Comparison of ENCODE assay signal across 20 mouse cellular contexts in the genomic region with DNA sequence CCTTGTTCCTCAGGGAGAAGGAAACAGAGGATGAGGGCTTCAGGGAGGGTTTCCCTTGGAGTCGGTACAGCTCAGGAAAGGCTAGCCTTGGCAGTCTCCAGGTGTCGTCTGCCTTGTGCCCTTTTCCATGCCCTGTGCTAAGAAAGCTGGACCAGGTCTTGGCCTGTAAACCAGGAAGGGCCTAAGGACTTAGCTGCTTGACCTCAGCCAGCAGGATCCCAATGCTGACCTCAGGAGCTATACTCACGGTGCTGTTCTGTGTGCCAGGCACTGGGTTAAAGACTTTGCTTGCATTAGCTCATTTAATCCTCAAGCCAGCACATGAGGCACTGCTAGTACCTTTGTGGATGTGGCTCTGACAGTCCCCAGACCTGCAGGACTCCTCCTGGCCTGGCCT. TPM values are rescaled to one million over a fixed set of nuclear protein-coding genes. Genes with fewer than 3 reads are reported as not detected.
DNase-seq lines count a peak whose midpoint lies in the region; ATAC-seq lines count a peak whose summit lies in the region.
"Had no signal": no experiment of that assay in that cellular context is flagged by ENCODE, and none has a peak within 500 bp of the region (broad histone marks: within the 10 kb centered on the region; RNA-seq: fewer than 3 reads in every experiment).

No protein-coding gene starts in this region.

- H3K4me2 ChIP-seq in heart, embryonic 13.5 days = peak overlapping the region; percentile 50; the same call in 1 of the 2 replicates
- H3K4me2 ChIP-seq in midbrain, embryonic 11.5 days = no peak overlapping the region
- H3K4me2 ChIP-seq in midbrain, embryonic 15.5 days = no peak overlapping the region
- peak overlapping the region; percentile 47 for H3K4me2 ChIP-seq in liver, embryonic 11.5 days
- H3K4me2 ChIP-seq: embryonic facial prominence, embryonic 13.5 days had no signal

- H3K9ac ChIP-seq in heart, embryonic 13.5 days = peak overlapping the region; percentile 56; the same call in 1 of the 2 replicates
- no peak overlapping the region for H3K9ac ChIP-seq in midbrain, embryonic 11.5 days (ENCODE audit: low read length)
- no peak overlapping the region for H3K9ac ChIP-seq in midbrain, embryonic 15.5 days
- H3K9ac ChIP-seq in liver, embryonic 11.5 days (ENCODE audit: low read depth, low read length) = peak overlapping the region; percentile 56; the same call in 1 of the 2 replicates
- H3K9ac ChIP-seq: embryonic facial prominence, embryonic 13.5 days had no signal

- no peak overlapping the region for H3K4me3 ChIP-seq in heart, embryonic 13.5 days
- H3K4me3 ChIP-seq in midbrain, embryonic 11.5 days (ENCODE audit: low read depth, low read length) = no peak overlapping the region
- H3K4me3 ChIP-seq in midbrain, embryonic 15.5 days = no peak overlapping the region
- no peak overlapping the region for H3K4me3 ChIP-seq in liver, embryonic 11.5 days (ENCODE audit: low read depth, low read length)
- H3K4me3 ChIP-seq: embryonic facial prominence, embryonic 13.5 days had no signal

- intact Hi-C loops in heart, postnatal 14 days (cut with DNase I) = no loop called here

- peak overlapping the region; percentile 92; the same call in 1 of the 2 replicates for H3K27ac ChIP-seq in heart, embryonic 13.5 days (replicated peaks)
- no peak overlapping the region for H3K27ac ChIP-seq in midbrain, embryonic 11.5 days (ENCODE audit: low read depth, low read length)
- no peak overlapping the region for H3K27ac ChIP-seq in midbrain, embryonic 15.5 days
- peak overlapping the region; percentile 97 for H3K27ac ChIP-seq in liver, embryonic 11.5 days (ENCODE audit: low read depth, low read length)
- H3K27ac ChIP-seq: embryonic facial prominence, embryonic 13.5 days had no signal

- WGBS in heart, embryonic 13.5 days = 83% methylated on average over 3 of the region's 3 CpGs
- 78% methylated on average over 3 of the region's 3 CpGs for WGBS in midbrain, embryonic 11.5 days
- 72% methylated on average over 3 of the region's 3 CpGs for WGBS in midbrain, embryonic 15.5 days
- WGBS in liver, embryonic 11.5 days = 80% methylated on average over 3 of the region's 3 CpGs

- H3K36me3 ChIP-seq in heart, embryonic 13.5 days = no peaks in the 10 kb centered on the region
- H3K36me3 ChIP-seq in midbrain, embryonic 11.5 days (ENCODE audit: control insufficient read depth, insufficient read depth, low read length) = no peaks in the 10 kb centered on the region
- no peaks in the 10 kb centered on the region for H3K36me3 ChIP-seq in midbrain, embryonic 15.5 days (replicated peaks)
- H3K36me3 ChIP-seq in liver, embryonic 11.5 days (ENCODE audit: control insufficient read depth, insufficient read depth, low read length) = no peaks in the 10 kb centered on the region
- H3K36me3 ChIP-seq: embryonic facial prominence, embryonic 13.5 days had no signal

- peaks cover 4% of the 10 kb centered on the region; the same call in 1 of the 2 replicates for H3K27me3 ChIP-seq in heart, embryonic 13.5 days (replicated peaks)
- no peaks in the 10 kb centered on the region for H3K27me3 ChIP-seq in midbrain, embryonic 11.5 days (ENCODE audit: control insufficient read depth, insufficient read depth, low read length)
- no peaks in the 10 kb centered on the region for H3K27me3 ChIP-seq in midbrain, embryonic 15.5 days (replicated peaks)
- H3K27me3 ChIP-seq in liver, embryonic 11.5 days (replicated peaks; ENCODE audit: control insufficient read depth, insufficient read depth, low read length) = no peaks in the 10 kb centered on the region
- H3K27me3 ChIP-seq: embryonic facial prominence, embryonic 13.5 days had no signal

- H3K4me1 ChIP-seq in heart, embryonic 13.5 days = peaks cover 68% of the 10 kb centered on the region
- H3K4me1 ChIP-seq in midbrain, embryonic 11.5 days (ENCODE audit: control insufficient read depth, insufficient read depth, low read length) = peaks cover 10% of the 10 kb centered on the region
- peaks cover 13% of the 10 kb centered on the region for H3K4me1 ChIP-seq in midbrain, embryonic 15.5 days
- H3K4me1 ChIP-seq in liver, embryonic 11.5 days (replicated peaks; ENCODE audit: control insufficient read depth, insufficient read depth, low read length) = peaks cover 65% of the 10 kb centered on the region

- H3K9me3 ChIP-seq in heart, embryonic 13.5 days = no peaks in the 10 kb centered on the region
- H3K9me3 ChIP-seq in midbrain, embryonic 11.5 days (ENCODE audit: control insufficient read depth, low read length) = no peaks in the 10 kb centered on the region
- no peaks in the 10 kb centered on the region for H3K9me3 ChIP-seq in midbrain, embryonic 15.5 days
- H3K9me3 ChIP-seq in liver, embryonic 11.5 days (ENCODE audit: control insufficient read depth, low read length) = no peaks in the 10 kb centered on the region
- H3K9me3 ChIP-seq: embryonic facial prominence, embryonic 13.5 days had no signal

- ATAC-seq in heart, embryonic 13.5 days (ENCODE audit: extremely low read depth, insufficient number of reproducible peaks, low FRiP score, low TSS enrichment) = no peak
- no peak for ATAC-seq in midbrain, embryonic 11.5 days (ENCODE audit: low FRiP score)
- ATAC-seq in midbrain, embryonic 15.5 days (replicated peaks) = no peak
- no peak for ATAC-seq in liver, embryonic 11.5 days (replicated peaks; ENCODE audit: low FRiP score)
- no peak for ATAC-seq in megakaryocyte-erythroid progenitor cell, adult 5-6 weeks (replicated peaks; ENCODE audit: low FRiP score, low TSS enrichment, poor library complexity, severe bottlenecking)
- ATAC-seq: forebrain, embryonic 16.5 days; midbrain, embryonic 16.5 days had no signal

- DNase-seq in heart, postnatal 14 days = no peak
- DNase-seq in midbrain, embryonic 11.5 days (ENCODE audit: low spot score, missing footprints) = peak; percentile 61
- DNase-seq in liver, embryonic 11.5 days (ENCODE audit: low spot score) = no peak
- DNase-seq in adrenal gland, adult 18-20 months (ENCODE audit: low spot score in 2 of 2) = no peak
- no peak for DNase-seq in gastrocnemius, postnatal 10 days
- DNase-seq: cerebellum, postnatal 14 days; gastrocnemius, postnatal 25 days; kidney, adult 11 months; kidney, postnatal 4 days; lung, postnatal 36 days had no signal

RNA-seq across cellular contexts. Expression of a gene that starts 15.3 kb away (rescaled TPM):
- polyA plus RNA-seq in heart, embryonic 13.5 days (2015; fragmentation: Nextera tagmentation; extraction: Ambion mirVana) = not detected in 2 replicates
- not detected for total RNA-seq in heart, postnatal 14 days (2021)
- polyA plus RNA-seq in midbrain, embryonic 11.5 days (2014; fragmentation: Nextera tagmentation; extraction: Ambion mirVana) = not detected in 2 replicates
- polyA plus RNA-seq in midbrain, embryonic 15.5 days (2015; fragmentation: Nextera tagmentation; extraction: Ambion mirVana) = not detected in 2 replicates
- not detected in 2 replicates for polyA plus RNA-seq in liver, embryonic 11.5 days (2014; fragmentation: Nextera tagmentation; extraction: Ambion mirVana)
- not detected for total RNA-seq in adrenal gland, adult 18-20 months (2021)
- not detected for total RNA-seq in gastrocnemius, postnatal 10 days (2021)
- total RNA-seq in megakaryocyte-erythroid progenitor cell, adult 5-6 weeks (2014; fragmentation: Nextera tagmentation) = 1.2 TPM in 1 of 2 replicates, not detected in the other
- not detected in 2 replicates for total RNA-seq in megakaryocyte-erythroid progenitor cell, adult 5-6 weeks (2017)
- total RNA-seq: gastrocnemius, postnatal 25 days; heart, postnatal 25 days; left cerebral cortex, postnatal 10 days had no signal
- polyA plus RNA-seq: C2C12; embryonic facial prominence, embryonic 13.5 days; forebrain, embryonic 16.5 days; neural tube, embryonic 14.5 days had no signal

RNA-seq across cellular contexts. Expression of a gene that starts 23.7 kb away (rescaled TPM):
- 1.6 and 2.0 TPM in 2 replicates for polyA plus RNA-seq in heart, embryonic 13.5 days (2015; fragmentation: Nextera tagmentation; extraction: Ambion mirVana)
- 1 to 10 TPM; 2.3 TPM for total RNA-seq in heart, postnatal 14 days (2021)
- 0.26 and 0.36 TPM in 2 replicates for polyA plus RNA-seq in midbrain, embryonic 11.5 days (2014; fragmentation: Nextera tagmentation; extraction: Ambion mirVana)
- 0.20 and 0.50 TPM in 2 replicates for polyA plus RNA-seq in midbrain, embryonic 15.5 days (2015; fragmentation: Nextera tagmentation; extraction: Ambion mirVana)
- 1.3 TPM in 2 replicates for polyA plus RNA-seq in liver, embryonic 11.5 days (2014; fragmentation: Nextera tagmentation; extraction: Ambion mirVana)
- not detected for total RNA-seq in adrenal gland, adult 18-20 months (2021)
- total RNA-seq in gastrocnemius, postnatal 10 days (2021) = not detected
- 2.7 TPM in 1 of 2 replicates, not detected in the other for total RNA-seq in megakaryocyte-erythroid progenitor cell, adult 5-6 weeks (2014; fragmentation: Nextera tagmentation)
- total RNA-seq in megakaryocyte-erythroid progenitor cell, adult 5-6 weeks (2017) = 0.53 and 1.3 TPM in 2 replicates
- total RNA-seq: gastrocnemius, postnatal 25 days; left cerebral cortex, postnatal 10 days had no signal

Comparison
In these comparisons a context has a peak if more than half of its experiments do, and no peak if none do; other contexts are left out.
1. H3K27ac ChIP-seq: peak in heart, embryonic 13.5 days (single experiment) and liver, embryonic 11.5 days (single experiment); none in midbrain, embryonic 11.5 days (single experiment) and midbrain, embryonic 15.5 days (single experiment).
2. H3K4me2 ChIP-seq: peak in heart, embryonic 13.5 days (single experiment) and liver, embryonic 11.5 days (single experiment); none in midbrain, embryonic 11.5 days (single experiment) and midbrain, embryonic 15.5 days (single experiment).
3. H3K9ac ChIP-seq: peak in heart, embryonic 13.5 days (single experiment) and liver, embryonic 11.5 days (single experiment); none in midbrain, embryonic 11.5 days (single experiment) and midbrain, embryonic 15.5 days (single experiment).